Mouse (Mus musculus): ENCODE results near the gene Ralgps2. TPM values are rescaled to one million over a fixed set of nuclear protein-coding genes. Genes with fewer than 3 reads are reported as not detected.
A peak's percentile ranks its signal among the peaks of the same experiment; 100 is the strongest.

Gene Ralgps2
- total RNA-seq, 1 experiment: 40.6 TPM

GRCm38 (mm10) chr1:156968107-156968506 lies 28.7 kb upstream of the Ralgps2 start:
- Histone ChIP-seq H3K36me3 (ENCODE audit: control insufficient read depth, insufficient read depth, low read length, poor library complexity, severe bottlenecking) (no peaks in the 10 kb centered on the region), H3K4me1 (ENCODE audit: control insufficient read depth in 2 of 2, insufficient read depth in 2 of 2, low read length in 2 of 2, poor library complexity in 1 of 2) (peaks cover 7 to 8% of the 10 kb centered on the region in 2 experiments; a peak in 2 of 4 replicates), H3K4me3 (ENCODE audit: insufficient read depth in 1 of 2, low read depth in 1 of 2, low read length in 2 of 2, poor library complexity in 1 of 2, severe bottlenecking in 1 of 2) (no peak overlapping the region), H3K27ac (ENCODE audit: insufficient read depth, low read depth, low read length, poor library complexity, severe bottlenecking) (no peak overlapping the region), H3K9me3 (ENCODE audit: control insufficient read depth, insufficient read depth, low read depth, low read length) (no peaks in the 10 kb centered on the region), H3K9ac (ENCODE audit: insufficient read depth, low read depth, low read length, poor library complexity, severe bottlenecking) (no peak overlapping the region)
- DNase-seq (ENCODE audit: low read depth, low spot score): peak; percentile 33
- TF ChIP-seq MAFK (IDR thresholded peaks at IDR 0.05; ENCODE audit: insufficient read depth, low read depth, low read length) (no peak), HCFC1 (IDR thresholded peaks at IDR 0.05; ENCODE audit: borderline replicate concordance, insufficient read depth, low read length) (no peak), ZNF384 (IDR thresholded peaks at IDR 0.05; ENCODE audit: low read depth, low read length) (no peak), ZC3H11A (IDR thresholded peaks at IDR 0.05; ENCODE audit: borderline replicate concordance, low read depth, low read length) (no peak), CHD2 (IDR thresholded peaks at IDR 0.05; ENCODE audit: low read depth, low read length) (no peak)
- in situ Hi-C loops (cut with MboI; ENCODE audit: low sequenced_read_pairs in 2 of 2, unreplicated experiment in 2 of 2): no loop called here

GRCm38 (mm10) chr1:156964586-156964932 lies 25.1 kb upstream of the Ralgps2 start:
- Histone ChIP-seq H3K36me3 (ENCODE audit: control insufficient read depth, insufficient read depth, low read length, poor library complexity, severe bottlenecking) (no peaks in the 10 kb centered on the region), H3K4me3 (ENCODE audit: insufficient read depth in 1 of 2, low read depth in 1 of 2, low read length in 2 of 2, poor library complexity in 1 of 2, severe bottlenecking in 1 of 2) (no peak overlapping the region), H3K27ac (ENCODE audit: insufficient read depth, low read depth, low read length, poor library complexity, severe bottlenecking) (no peak overlapping the region), H3K9ac (ENCODE audit: insufficient read depth, low read depth, low read length, poor library complexity, severe bottlenecking) (no peak overlapping the region), H3K4me1 (ENCODE audit: control insufficient read depth in 2 of 2, insufficient read depth in 2 of 2, low read length in 2 of 2, poor library complexity in 1 of 2) (peaks cover 7 to 13% of the 10 kb centered on the region in 2 experiments; a peak in 2 of 4 replicates), H3K9me3 (ENCODE audit: control insufficient read depth, insufficient read depth, low read depth, low read length) (no peaks in the 10 kb centered on the region)
- in situ Hi-C loops (cut with MboI; ENCODE audit: low sequenced_read_pairs in 2 of 2, unreplicated experiment in 2 of 2): no loop called here
- no peak for DNase-seq (ENCODE audit: low read depth, low spot score)
- no peak for TF ChIP-seq CHD2 (IDR thresholded peaks at IDR 0.05; ENCODE audit: low read depth, low read length)
- no peak for TF ChIP-seq ZC3H11A (IDR thresholded peaks at IDR 0.05; ENCODE audit: borderline replicate concordance, low read depth, low read length)
- TF ChIP-seq MAFK (IDR thresholded peaks at IDR 0.05; ENCODE audit: insufficient read depth, low read depth, low read length): no peak
- no peak for TF ChIP-seq HCFC1 (IDR thresholded peaks at IDR 0.05; ENCODE audit: borderline replicate concordance, insufficient read depth, low read length)
- TF ChIP-seq ZNF384 (IDR thresholded peaks at IDR 0.05; ENCODE audit: low read depth, low read length): no peak

GRCm38 (mm10) chr1:156963871-156964585 lies 24.6 kb upstream of the Ralgps2 start:
- H3K4me1 ChIP-seq (ENCODE audit: control insufficient read depth in 2 of 2, insufficient read depth in 2 of 2, low read length in 2 of 2, poor library complexity in 1 of 2): peaks cover 7 to 13% of the 10 kb centered on the region in 2 experiments; a peak in 2 of 4 replicates
- H3K9me3 ChIP-seq (ENCODE audit: control insufficient read depth, insufficient read depth, low read depth, low read length): no peaks in the 10 kb centered on the region
- no peak overlapping the region for H3K9ac ChIP-seq (ENCODE audit: insufficient read depth, low read depth, low read length, poor library complexity, severe bottlenecking)
- no peak for TF ChIP-seq ZNF384 (IDR thresholded peaks at IDR 0.05; ENCODE audit: low read depth, low read length)
- TF ChIP-seq MAFK (IDR thresholded peaks at IDR 0.05; ENCODE audit: insufficient read depth, low read depth, low read length): no peak
- TF ChIP-seq CHD2 (IDR thresholded peaks at IDR 0.05; ENCODE audit: low read depth, low read length): no peak
- no peak overlapping the region for H3K27ac ChIP-seq (ENCODE audit: insufficient read depth, low read depth, low read length, poor library complexity, severe bottlenecking)
- no peaks in the 10 kb centered on the region for H3K36me3 ChIP-seq (ENCODE audit: control insufficient read depth, insufficient read depth, low read length, poor library complexity, severe bottlenecking)
- no peak for DNase-seq (ENCODE audit: low read depth, low spot score)
- in situ Hi-C loops (cut with MboI; ENCODE audit: low sequenced_read_pairs in 2 of 2, unreplicated experiment in 2 of 2): no loop called here
- H3K4me3 ChIP-seq (ENCODE audit: insufficient read depth in 1 of 2, low read depth in 1 of 2, low read length in 2 of 2, poor library complexity in 1 of 2, severe bottlenecking in 1 of 2): no peak overlapping the region

- TF ChIP-seq ZC3H11A (IDR thresholded peaks at IDR 0.05; ENCODE audit: borderline replicate concordance, low read depth, low read length): no peak
- no peak for TF ChIP-seq CHD2 (IDR thresholded peaks at IDR 0.05; ENCODE audit: low read depth, low read length)
- TF ChIP-seq MAFK (IDR thresholded peaks at IDR 0.05; ENCODE audit: insufficient read depth, low read depth, low read length): no peak
- TF ChIP-seq ZNF384 (IDR thresholded peaks at IDR 0.05; ENCODE audit: low read depth, low read length): no peak
- no peak for TF ChIP-seq HCFC1 (IDR thresholded peaks at IDR 0.05; ENCODE audit: borderline replicate concordance, insufficient read depth, low read length)
- no peak for DNase-seq (ENCODE audit: low read depth, low spot score)
- Histone ChIP-seq H3K4me3 (ENCODE audit: insufficient read depth in 1 of 2, low read depth in 1 of 2, low read length in 2 of 2, poor library complexity in 1 of 2, severe bottlenecking in 1 of 2) (no peak overlapping the region), H3K9ac (ENCODE audit: insufficient read depth, low read depth, low read length, poor library complexity, severe bottlenecking) (no peak overlapping the region), H3K27ac (ENCODE audit: insufficient read depth, low read depth, low read length, poor library complexity, severe bottlenecking) (peak overlapping the region; percentile 75; the same call in 1 of the 2 replicates), H3K36me3 (ENCODE audit: control insufficient read depth, insufficient read depth, low read length, poor library complexity, severe bottlenecking) (no peaks in the 10 kb centered on the region), H3K4me1 (ENCODE audit: control insufficient read depth in 2 of 2, insufficient read depth in 2 of 2, low read length in 2 of 2, poor library complexity in 1 of 2) (peaks cover 7 to 16% of the 10 kb centered on the region in 2 experiments; a peak in 3 of 4 replicates), H3K9me3 (ENCODE audit: control insufficient read depth, insufficient read depth, low read depth, low read length) (no peaks in the 10 kb centered on the region)
- in situ Hi-C loops (cut with MboI; ENCODE audit: low sequenced_read_pairs in 2 of 2, unreplicated experiment in 2 of 2): no loop called here
Measured at GRCm38 (mm10) chr1:156961481-156962265, 22.2 kb upstream of the Ralgps2 start.

Data from ES-E14 (cell line).